ENCODE assay signal across 18 mouse cellular contexts in the genomic region with DNA sequence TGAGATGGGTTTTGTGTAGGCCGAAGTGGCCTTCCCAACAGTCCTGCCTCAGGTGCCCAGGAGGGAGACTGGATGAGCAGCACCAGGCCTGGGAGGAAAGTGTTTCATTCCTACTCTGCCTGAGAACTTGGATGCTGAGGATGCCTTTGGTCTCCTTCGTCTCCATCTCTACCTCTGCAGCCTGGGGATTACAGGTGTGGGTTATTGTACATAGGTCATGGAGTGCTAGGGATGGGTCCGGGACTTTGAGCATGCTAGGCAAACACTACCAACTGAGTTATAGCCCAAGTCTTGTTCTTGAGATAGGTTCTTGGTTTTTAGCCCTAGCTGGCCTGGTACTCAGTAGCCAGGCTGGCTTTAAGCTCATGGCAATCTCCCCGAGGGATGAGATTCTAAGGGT. TPM values are rescaled to one million over a fixed set of nuclear protein-coding genes. Genes with fewer than 3 reads are reported as not detected.
DNase-seq lines count a peak whose midpoint lies in the region.
"Had no signal": no experiment of that assay in that cellular context is flagged by ENCODE, and none has a peak within 500 bp of the region (broad histone marks: within the 10 kb centered on the region; RNA-seq: fewer than 3 reads in every experiment).

No protein-coding gene starts in this region.

- WGBS in heart, embryonic 10.5 days, result 88% methylated on average over 4 of the region's 4 CpGs

- H3K4me1 ChIP-seq in heart, embryonic 10.5 days, result no peaks in the 10 kb centered on the region

- H3K27me3 ChIP-seq in heart, embryonic 10.5 days (ENCODE audit: insufficient read depth, poor library complexity, severe bottlenecking), result no peaks in the 10 kb centered on the region
- H3K27me3 ChIP-seq: CH12.LX, Patski had no signal

- no peak overlapping the region for H3K27ac ChIP-seq in heart, embryonic 10.5 days

- no peaks in the 10 kb centered on the region; the same call in 1 of the 2 replicates for H3K36me3 ChIP-seq in heart, embryonic 10.5 days

- peak; percentile 84 for DNase-seq in heart, adult 11 months
- DNase-seq in heart, postnatal 25 days (ENCODE audit: low spot score), result no peak
- DNase-seq in heart, embryonic 10.5 days (ENCODE audit: low spot score), result peak; percentile 60
- DNase-seq in heart, postnatal 4 days, result no peak
- DNase-seq: adrenal gland, adult 2 months; adrenal gland, adult 8-10 months; adrenal gland, postnatal 10 days; adrenal gland, postnatal 14 days; adrenal gland, postnatal 25 days; adrenal gland, postnatal 36 days; B cell, adult 2 months; cerebellum, adult 11 months; cerebellum, adult 11-12 months; cerebellum, adult 18-20 months had no signal

- H3K4me3 ChIP-seq in heart, embryonic 10.5 days, result no peak overlapping the region

- H3K9me3 ChIP-seq in heart, embryonic 10.5 days, result no peaks in the 10 kb centered on the region
- H3K9me3 ChIP-seq: G1E had no signal

- intact Hi-C loops in heart, postnatal 25 days (cut with DNase I), result no loop called here

RNA-seq across cellular contexts. Expression of gene Klf9, which starts 42.5 kb away (rescaled TPM):
- total RNA-seq in heart, postnatal 25 days (2021), result 100 to 1,000 TPM; 101 to 130 TPM
- 1.4 and 1.6 TPM in 2 replicates for polyA plus RNA-seq in heart, embryonic 10.5 days (2016; fragmentation: Nextera tagmentation; extraction: Ambion mirVana)
- 10 to 100 TPM; 26.9 to 27.3 TPM for total RNA-seq in heart, postnatal 4 days (2021)
- total RNA-seq: CH12.LX, MEL had no signal

Comparison
In these comparisons a context has a peak if more than half of its experiments do, and no peak if none do; other contexts are left out.
1. DNase-seq: peak in heart, adult 11 months (single experiment) and heart, embryonic 10.5 days (single experiment); none in heart, postnatal 25 days (single experiment) and heart, postnatal 4 days (single experiment).